Mouse (Mus musculus): Measurements from ENCODE around the gene Dnaaf3.

The Dnaaf3 gene

GRCm38 (mm10) chr7:4522292-4522691, 10.0 kb downstream of the Dnaaf3 start:
- no peak for DNase-seq (ENCODE audit: low read depth, low spot score)

DNA sequence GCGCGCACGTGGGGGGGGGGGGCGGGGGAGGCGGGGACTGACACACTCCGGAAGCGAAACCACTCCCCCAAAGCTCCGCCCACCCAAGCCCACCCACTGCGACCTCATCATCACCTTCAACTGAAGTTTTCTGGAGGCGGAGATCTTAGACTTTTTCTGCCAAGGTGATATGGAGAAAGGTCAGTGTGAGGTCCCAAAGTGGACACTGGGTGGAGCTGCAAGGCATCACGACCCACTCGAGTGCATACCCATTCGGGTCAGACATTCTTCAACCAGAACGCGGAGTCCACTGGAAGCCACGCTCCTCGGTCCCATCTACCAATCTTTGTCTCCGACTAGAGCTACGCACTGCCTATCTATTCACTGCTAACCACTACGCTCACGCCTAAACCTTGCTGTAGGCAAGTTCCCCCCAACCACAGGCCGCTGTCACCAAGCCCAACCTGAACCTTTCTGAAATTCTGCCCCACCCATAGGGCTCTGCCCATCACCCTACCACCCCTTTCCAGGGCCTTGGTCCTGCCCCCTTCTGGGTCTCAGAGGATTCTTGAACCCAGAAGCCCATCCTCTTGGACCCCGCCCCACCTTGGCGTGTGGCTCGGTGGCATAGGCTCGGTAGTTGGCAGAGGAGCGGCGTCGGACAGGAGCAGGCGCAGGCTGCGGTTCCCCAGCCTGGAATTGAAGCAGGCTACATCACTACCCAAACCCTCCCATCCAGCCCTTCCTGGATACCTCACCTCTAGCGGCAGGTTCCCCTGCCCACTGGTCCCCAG, 10.8 kb downstream of the Dnaaf3 start:
- DNase-seq (ENCODE audit: low read depth, low spot score), result no peak

- no peak for DNase-seq (ENCODE audit: low read depth, low spot score)
Observed at GRCm38 (mm10) chr7:4518487-4518886, 13.8 kb downstream of the Dnaaf3 start.

GRCm38 (mm10) chr7:4516332-4517050, 15.8 kb downstream of the Dnaaf3 start, which contains the start of gene Tnnt1:
TSS of gene Tnnt1 (minus strand) at chr7:4516382.
- no peak for DNase-seq (ENCODE audit: low read depth, low spot score)

DNA sequence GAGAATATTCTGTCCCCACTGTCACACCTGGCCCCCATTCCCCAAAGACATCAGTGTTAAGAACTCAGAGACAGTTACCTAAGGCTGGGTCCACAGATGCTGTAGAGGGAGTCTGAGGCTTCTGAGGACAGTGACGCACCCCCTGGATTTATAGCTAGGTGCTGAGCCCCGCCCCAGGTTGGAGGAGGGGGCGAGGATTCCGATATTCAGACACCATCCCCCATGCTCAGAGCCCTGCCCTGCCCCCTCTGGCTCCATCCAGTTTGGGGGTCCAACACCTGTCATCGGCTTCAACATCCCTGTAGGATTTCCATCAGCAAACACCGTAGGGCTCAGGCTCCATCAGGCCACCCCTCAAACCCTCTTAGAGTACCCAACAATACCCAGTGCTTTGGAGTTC, 16.4 kb downstream of the Dnaaf3 start:
- DNase-seq (ENCODE audit: low read depth, low spot score), result no peak

- DNase-seq (ENCODE audit: low read depth, low spot score), result no peak
Observed at GRCm38 (mm10) chr7:4513829-4514712, 18.2 kb downstream of the Dnaaf3 start.

- no peak for DNase-seq (ENCODE audit: low read depth, low spot score)
Observed at GRCm38 (mm10) chr7:4513236-4513635, 19.0 kb downstream of the Dnaaf3 start.

GRCm38 (mm10) chr7:4511489-4512224, 20.6 kb downstream of the Dnaaf3 start:
- no peak for DNase-seq (ENCODE audit: low read depth, low spot score)

- no peak for DNase-seq (ENCODE audit: low read depth, low spot score)
Observed at GRCm38 (mm10) chr7:4509863-4510608, 22.2 kb downstream of the Dnaaf3 start.

DNA sequence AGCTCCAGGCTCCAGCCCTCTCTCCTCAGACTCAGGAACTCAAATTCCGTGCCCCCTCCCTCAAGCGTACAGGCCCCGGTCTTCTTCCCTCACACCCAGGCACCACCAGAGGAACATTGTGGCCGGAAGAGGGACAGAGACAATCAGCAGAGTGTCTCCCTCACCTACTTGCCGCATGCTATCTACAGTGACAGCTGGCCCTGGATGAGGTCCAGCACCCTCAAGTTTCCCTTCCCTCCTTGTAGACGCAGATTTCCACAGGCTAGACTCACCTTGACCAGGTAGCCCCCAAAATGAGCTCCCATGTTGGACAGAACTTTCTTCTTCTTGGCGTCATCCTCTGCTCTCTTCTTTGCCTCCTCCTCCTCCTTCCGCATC, 23.5 kb downstream of the Dnaaf3 start:
- no peak for DNase-seq (ENCODE audit: low read depth, low spot score)

DNA sequence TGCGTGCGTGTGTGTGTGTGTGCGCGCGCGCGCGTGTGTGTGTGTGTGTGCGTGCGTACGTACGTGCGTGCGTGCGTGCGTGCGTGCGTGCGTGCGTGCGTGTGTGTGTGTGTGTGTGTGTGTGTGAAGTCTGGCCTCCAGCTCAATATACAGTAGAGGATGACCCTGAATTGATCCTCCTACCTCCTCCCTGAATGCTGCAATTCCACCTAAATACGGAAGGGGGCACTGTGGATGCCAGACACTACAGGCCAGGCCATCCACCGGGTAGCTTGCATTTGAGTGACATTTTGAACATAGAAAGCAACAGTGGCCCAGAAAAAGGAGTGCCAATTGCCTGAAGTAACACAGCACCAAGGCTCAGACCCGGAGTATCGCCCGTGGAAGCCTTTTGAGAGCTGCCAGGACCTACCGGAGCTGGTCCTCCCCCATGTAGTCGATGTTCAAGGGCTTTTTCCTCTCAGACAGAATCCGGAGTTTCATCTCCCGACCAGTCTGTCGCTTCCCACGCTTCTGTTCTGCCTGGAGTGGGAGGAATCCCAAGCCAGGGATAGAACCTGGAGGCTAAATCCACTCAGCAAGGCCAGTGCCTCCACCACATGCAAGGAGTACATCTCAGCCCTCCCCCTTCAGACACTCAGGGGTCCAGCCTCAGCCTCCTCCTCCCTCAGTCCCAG, 24.1 kb downstream of the Dnaaf3 start:
- DNase-seq (ENCODE audit: low read depth, low spot score), result no peak

GRCm38 (mm10) chr7:4507220-4507619, 25.0 kb downstream of the Dnaaf3 start:
- DNase-seq (ENCODE audit: low read depth, low spot score), result no peak

DNA sequence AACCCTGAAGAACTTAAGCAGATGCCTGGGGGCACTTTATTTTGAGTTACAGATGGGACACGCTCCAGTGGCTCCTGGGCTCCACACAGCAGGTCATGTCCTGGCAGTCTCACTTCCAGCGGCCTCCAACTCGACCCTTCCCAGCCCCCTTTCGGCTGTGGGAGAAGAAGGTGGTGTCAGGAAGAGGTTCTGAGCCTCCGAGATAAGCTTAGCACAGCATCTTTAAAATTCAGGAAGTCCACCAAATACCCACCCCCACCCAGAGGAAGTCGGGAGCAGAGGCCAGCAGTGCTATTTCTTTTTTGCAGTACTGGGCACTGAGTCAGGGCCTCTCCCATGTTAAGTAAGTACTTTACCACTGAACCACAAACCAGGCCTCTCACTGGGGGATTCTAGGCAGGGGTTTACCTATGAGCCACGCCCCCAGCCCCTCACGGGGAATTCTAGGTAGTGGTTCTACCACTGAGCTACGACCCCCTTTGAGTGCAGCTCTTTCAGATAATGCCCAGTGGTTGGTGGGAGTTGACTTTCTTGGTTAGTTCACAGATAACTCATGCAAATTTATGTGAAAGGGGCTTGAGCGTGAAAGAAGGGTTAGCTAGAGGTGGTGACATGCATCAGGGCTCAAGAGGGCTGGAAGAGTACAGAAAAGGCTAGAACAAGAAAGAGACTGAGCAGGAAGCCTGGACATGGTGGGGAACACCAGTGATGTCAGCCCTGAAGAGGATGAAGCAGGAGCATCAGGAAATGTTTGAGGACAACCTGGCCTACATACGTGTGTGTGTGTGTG, 27.4 kb downstream of the Dnaaf3 start:
- no peak for DNase-seq (ENCODE audit: low read depth, low spot score)

- no peak for DNase-seq (ENCODE audit: low read depth, low spot score)
Observed at GRCm38 (mm10) chr7:4503858-4504257, 28.4 kb downstream of the Dnaaf3 start.

DNA sequence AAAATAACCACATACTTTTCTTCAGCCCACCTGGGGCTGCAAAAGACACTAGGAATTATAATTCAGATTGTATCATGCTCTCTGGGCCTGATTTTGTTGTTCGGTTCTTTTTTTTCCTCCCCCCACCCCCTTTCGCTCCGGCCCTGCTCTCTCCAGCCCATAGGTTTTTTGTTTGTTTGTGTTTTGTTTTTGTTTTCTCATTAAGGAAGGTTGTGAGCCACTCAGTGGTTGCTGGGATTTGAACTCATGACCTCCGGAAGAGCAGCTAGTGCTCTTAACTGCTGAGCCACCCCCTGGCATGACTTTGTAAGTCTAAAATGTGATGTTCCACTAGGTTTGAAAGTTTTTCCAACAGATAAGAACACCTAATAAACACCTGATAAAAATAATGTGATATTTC, 29.2 kb downstream of the Dnaaf3 start:
- DNase-seq (ENCODE audit: low read depth, low spot score), result no peak

- DNase-seq (ENCODE audit: low read depth, low spot score), result peak; percentile 70
Observed at GRCm38 (mm10) chr7:4502421-4503090, 29.7 kb downstream of the Dnaaf3 start.

DNA sequence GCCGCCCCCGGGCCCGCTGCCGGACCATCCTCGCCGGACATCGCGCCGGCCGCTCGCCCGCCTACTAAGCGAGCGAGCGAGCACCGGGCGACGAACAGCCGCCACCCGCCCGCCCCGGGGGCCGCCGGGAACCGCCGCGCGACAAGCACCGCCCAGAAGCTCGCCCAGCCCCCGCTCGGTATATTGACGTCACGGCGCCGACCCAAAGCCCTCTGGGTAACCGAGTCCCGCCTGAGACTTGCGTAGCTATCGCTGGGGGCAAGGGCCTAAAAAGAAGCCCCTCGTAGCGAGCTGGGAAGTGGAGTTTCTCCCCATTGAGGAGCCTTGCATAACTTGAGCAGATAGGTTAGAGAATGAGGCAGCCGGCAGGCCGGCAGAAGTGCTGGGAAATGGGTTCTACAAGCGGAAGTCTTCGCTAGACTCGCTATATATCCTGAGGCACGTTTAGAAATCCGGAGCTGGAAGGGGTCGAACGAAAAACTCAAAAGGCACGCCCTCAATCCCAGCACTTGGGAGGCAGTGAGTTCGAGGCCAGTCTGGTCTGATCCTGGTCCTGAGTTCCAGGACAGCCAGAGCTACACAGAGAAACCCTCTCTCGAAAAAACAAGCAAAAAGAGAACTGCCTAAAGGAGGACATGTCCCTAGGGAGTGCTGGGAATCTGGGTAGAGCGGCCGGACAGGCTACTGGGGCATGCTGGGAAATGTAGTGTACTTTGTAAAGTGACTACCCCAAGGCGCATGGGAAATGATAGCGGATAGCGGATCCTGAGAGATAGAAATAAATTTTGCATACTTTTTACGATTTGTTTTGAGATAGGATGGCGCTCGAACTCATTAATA, 30.5 kb downstream of the Dnaaf3 start, which contains the start of gene Ppp1r12c:
Gene Ppp1r12c, minus strand, starts transcription at position 123 of the 840 bp plus-strand sequence.
- DNase-seq (ENCODE audit: low read depth, low spot score), result peak; percentile 88

Measured in brain, embryonic 18.5 days (tissue).